Mouse (Mus musculus) lung, postnatal 25 days (tissue): Measurements from ENCODE around the gene Mcm10.
A peak's percentile ranks its signal among the peaks of the same experiment; 100 is the strongest.

Experiments
- DNase-seq: peaks from one replicate; pipeline ENCODE4 v3.0.0; 2022; ENCODE audit warnings: low spot score

Mcm10 gene

GRCm38 (mm10) chr2:5032665-5033064, 20.1 kb upstream of the Mcm10 start:
- DNase-seq, result no peak

GRCm38 (mm10) chr2:5031215-5031614, 18.6 kb upstream of the Mcm10 start:
- DNase-seq, result no peak

GRCm38 (mm10) chr2:5029808-5030207, 17.2 kb upstream of the Mcm10 start:
- no peak for DNase-seq

- no peak for DNase-seq
Measured at GRCm38 (mm10) chr2:5028047-5028446, 15.5 kb upstream of the Mcm10 start.

- no peak for DNase-seq
Measured at GRCm38 (mm10) chr2:5027057-5027456, 14.5 kb upstream of the Mcm10 start.

GRCm38 (mm10) chr2:5025162-5025733, 12.7 kb upstream of the Mcm10 start:
- no peak for DNase-seq

- DNase-seq, result no peak
Measured at GRCm38 (mm10) chr2:5023699-5024399, 11.3 kb upstream of the Mcm10 start.

GRCm38 (mm10) chr2:5023275-5023674, 10.7 kb upstream of the Mcm10 start:
- DNase-seq, result no peak

GRCm38 (mm10) chr2:5019708-5020107, 7.1 kb upstream of the Mcm10 start:
- no peak for DNase-seq

- DNase-seq, result no peak
Measured at GRCm38 (mm10) chr2:5016922-5017321, 4.3 kb upstream of the Mcm10 start.

GRCm38 (mm10) chr2:5015527-5015926, 2.9 kb upstream of the Mcm10 start:
- DNase-seq, result no peak

- no peak for DNase-seq
Measured at GRCm38 (mm10) chr2:5014616-5015015, 2.0 kb upstream of the Mcm10 start.

GRCm38 (mm10) chr2:5011898-5012490, 597 bp downstream of the Mcm10 start:
- DNase-seq, result no peak

- DNase-seq, result no peak
Measured at GRCm38 (mm10) chr2:5007107-5007506, 5.5 kb downstream of the Mcm10 start.

GRCm38 (mm10) chr2:5001266-5001665, 11.3 kb downstream of the Mcm10 start:
- DNase-seq, result no peak

- DNase-seq, result no peak
Measured at GRCm38 (mm10) chr2:4998905-4999304, 13.7 kb downstream of the Mcm10 start.

GRCm38 (mm10) chr2:4996421-4996824, 16.2 kb downstream of the Mcm10 start:
- no peak for DNase-seq

- DNase-seq, result no peak
Measured at GRCm38 (mm10) chr2:4995646-4996045, 16.9 kb downstream of the Mcm10 start.

- DNase-seq, result no peak
Measured at GRCm38 (mm10) chr2:4994436-4994835, 18.2 kb downstream of the Mcm10 start.

- no peak for DNase-seq
Measured at GRCm38 (mm10) chr2:4993584-4993983, 19.0 kb downstream of the Mcm10 start.

- peak; percentile 8 for DNase-seq
Measured at GRCm38 (mm10) chr2:4988826-4989424, 23.7 kb downstream of the Mcm10 start.

- DNase-seq, result peak; percentile 14
Measured at GRCm38 (mm10) chr2:4987388-4988180, 25.0 kb downstream of the Mcm10 start.
